Mouse (Mus musculus): Measurements from ENCODE around the gene Hcn1. TPM values are rescaled to one million over a fixed set of nuclear protein-coding genes. Genes with fewer than 3 reads are reported as not detected.
"Not testable (repeated sequence)": the region's sequence is repeated elsewhere in the genome, so short reads cannot be mapped to it uniquely, and the experiment has no call there.

The Hcn1 gene
- polyA plus RNA-seq, 1 experiment = 0.37 TPM

DNA sequence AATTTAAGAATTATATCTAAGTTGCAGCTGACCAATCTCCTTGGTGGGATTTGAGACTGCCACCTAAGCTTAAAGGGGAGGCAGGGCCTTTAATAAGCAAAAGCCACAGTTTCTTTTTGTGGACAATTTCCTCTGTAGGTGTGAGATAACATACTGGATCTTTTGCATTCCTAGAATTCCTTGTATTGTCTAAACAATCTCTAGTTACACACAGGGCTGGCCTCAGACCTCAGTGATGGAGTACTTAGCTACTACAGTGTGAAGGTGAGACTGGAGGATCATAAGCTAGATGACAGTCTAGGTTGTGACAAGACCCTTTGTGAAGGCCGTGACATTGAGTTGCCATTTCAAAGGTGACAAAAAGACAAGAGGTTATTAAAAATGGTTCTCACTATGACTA is 419.1 kb downstream of the Hcn1 start:
- Histone ChIP-seq H3K27ac (ENCODE audit: control insufficient read depth, insufficient read depth, low read depth, low read length) (no peak overlapping the region), H3K36me3 (ENCODE audit: control insufficient read depth, insufficient read depth, low read length) (no peaks in the 10 kb centered on the region), H3K27me3 (ENCODE audit: control insufficient read depth, insufficient read depth, low read length) (no peaks in the 10 kb centered on the region), H3K4me1 (ENCODE audit: control insufficient read depth, insufficient read depth, low read length) (no peaks in the 10 kb centered on the region), H3K4me3 (ENCODE audit: control insufficient read depth, low read depth, low read length) (no peak overlapping the region)
- TF ChIP-seq CTCF (IDR thresholded peaks at IDR 0.05; ENCODE audit: control insufficient read depth, insufficient read depth, insufficient replicate concordance, low read depth, low read length) (no peak), POLR2A (IDR thresholded peaks at IDR 0.05; ENCODE audit: control insufficient read depth, low read depth, low read length) (no peak)

DNA sequence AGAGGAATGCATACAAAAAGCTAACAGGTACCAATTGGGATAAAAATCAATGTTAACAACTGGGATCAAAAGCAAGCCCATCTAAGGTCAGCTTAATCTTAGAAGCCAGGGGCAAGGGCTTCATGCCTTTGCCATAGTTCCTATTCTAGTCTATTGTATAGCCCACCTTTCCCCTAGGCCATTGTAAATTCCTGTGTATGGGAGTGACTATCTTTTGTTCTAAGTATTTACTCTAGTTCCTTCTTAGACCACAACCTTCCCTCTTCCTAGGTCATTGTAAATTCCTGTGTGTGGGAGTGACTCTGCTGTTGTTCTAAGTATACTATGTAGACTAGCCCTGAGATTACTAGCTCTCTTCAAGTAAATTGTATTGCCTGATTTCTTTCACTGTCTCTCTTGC is 420.8 kb downstream of the Hcn1 start:
- not testable (repeated sequence) for H3K27ac ChIP-seq (ENCODE audit: control insufficient read depth, insufficient read depth, low read depth, low read length); H3K36me3 ChIP-seq (ENCODE audit: control insufficient read depth, insufficient read depth, low read length); H3K4me3 ChIP-seq (ENCODE audit: control insufficient read depth, low read depth, low read length); H3K4me1 ChIP-seq (ENCODE audit: control insufficient read depth, insufficient read depth, low read length); H3K27me3 ChIP-seq (ENCODE audit: control insufficient read depth, insufficient read depth, low read length)

DNA sequence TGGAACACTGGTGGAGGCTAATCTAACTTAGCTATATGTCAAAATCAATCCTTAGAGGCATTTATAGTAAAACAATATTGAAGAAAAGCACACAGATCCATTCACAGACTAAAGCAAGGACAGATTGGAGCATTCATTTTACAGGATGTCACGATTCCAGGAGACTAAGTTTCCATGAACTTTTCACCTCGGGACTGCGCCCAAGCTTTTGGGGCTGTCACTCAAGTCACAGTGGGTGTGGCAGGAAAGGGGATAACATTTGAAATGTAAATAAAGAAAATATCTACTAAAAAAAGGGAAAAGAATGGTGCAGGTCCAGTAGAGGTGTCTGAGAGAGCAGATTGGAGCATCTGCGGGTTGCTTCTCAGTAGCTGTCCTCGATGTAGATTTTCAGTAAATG is 421.3 kb downstream of the Hcn1 start:
- no peaks in the 10 kb centered on the region for H3K4me1 ChIP-seq (ENCODE audit: control insufficient read depth, insufficient read depth, low read length)
- no peaks in the 10 kb centered on the region for H3K27me3 ChIP-seq (ENCODE audit: control insufficient read depth, insufficient read depth, low read length)
- TF ChIP-seq CTCF (IDR thresholded peaks at IDR 0.05; ENCODE audit: control insufficient read depth, insufficient read depth, insufficient replicate concordance, low read depth, low read length) = no peak
- no peak for TF ChIP-seq POLR2A (IDR thresholded peaks at IDR 0.05; ENCODE audit: control insufficient read depth, low read depth, low read length)
- no peak overlapping the region for H3K27ac ChIP-seq (ENCODE audit: control insufficient read depth, insufficient read depth, low read depth, low read length)
- H3K4me3 ChIP-seq (ENCODE audit: control insufficient read depth, low read depth, low read length) = no peak overlapping the region
- H3K36me3 ChIP-seq (ENCODE audit: control insufficient read depth, insufficient read depth, low read length) = no peaks in the 10 kb centered on the region

DNA sequence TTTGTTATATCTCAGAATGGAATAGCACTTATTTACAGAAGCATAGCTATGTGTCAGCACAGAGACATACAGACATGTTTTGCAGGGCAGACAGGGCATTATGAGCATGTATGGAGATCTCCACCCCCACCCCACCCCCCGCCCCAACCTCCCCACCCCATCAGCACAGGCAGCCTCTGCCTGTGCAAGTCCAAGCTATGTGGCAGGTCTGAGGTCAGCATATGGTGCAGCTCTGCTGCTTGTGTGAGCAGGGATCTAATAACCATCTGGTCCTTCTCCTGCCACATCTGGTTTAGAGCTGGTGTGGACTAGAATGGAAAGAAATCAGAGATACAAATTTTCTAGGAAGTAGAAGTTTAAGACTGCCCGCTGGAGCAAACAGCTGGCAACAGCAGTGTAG is 424.4 kb downstream of the Hcn1 start:
- H3K27me3 ChIP-seq (ENCODE audit: control insufficient read depth, insufficient read depth, low read length) = no peaks in the 10 kb centered on the region
- H3K4me1 ChIP-seq (ENCODE audit: control insufficient read depth, insufficient read depth, low read length) = no peaks in the 10 kb centered on the region
- H3K27ac ChIP-seq (ENCODE audit: control insufficient read depth, insufficient read depth, low read depth, low read length) = no peak overlapping the region
- H3K36me3 ChIP-seq (ENCODE audit: control insufficient read depth, insufficient read depth, low read length) = no peaks in the 10 kb centered on the region
- no peak for TF ChIP-seq POLR2A (IDR thresholded peaks at IDR 0.05; ENCODE audit: control insufficient read depth, low read depth, low read length)
- TF ChIP-seq CTCF (IDR thresholded peaks at IDR 0.05; ENCODE audit: control insufficient read depth, insufficient read depth, insufficient replicate concordance, low read depth, low read length) = no peak
- no peak overlapping the region for H3K4me3 ChIP-seq (ENCODE audit: control insufficient read depth, low read depth, low read length)

DNA sequence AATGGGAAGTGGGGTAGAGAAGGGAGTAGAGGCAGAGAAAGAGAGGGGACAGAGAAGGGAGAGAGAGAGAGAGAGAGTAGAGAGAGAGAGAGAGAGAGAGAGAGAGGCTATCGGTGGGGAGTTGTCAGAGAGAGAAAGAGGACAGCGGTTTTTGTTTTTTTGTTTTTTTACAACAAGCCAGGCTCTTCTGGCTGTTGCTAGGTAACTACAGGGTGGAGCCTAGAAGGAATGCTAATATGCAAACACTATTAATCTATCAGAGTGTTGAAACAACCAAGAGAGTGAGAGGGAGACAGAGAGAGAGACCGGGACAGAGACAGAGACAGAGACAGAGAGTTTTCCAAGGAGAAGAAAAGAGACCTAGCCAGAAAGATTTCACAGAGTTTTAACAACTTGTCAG is 425.7 kb downstream of the Hcn1 start:
- no peak overlapping the region for H3K4me3 ChIP-seq (ENCODE audit: control insufficient read depth, low read depth, low read length)
- TF ChIP-seq POLR2A (IDR thresholded peaks at IDR 0.05; ENCODE audit: control insufficient read depth, low read depth, low read length) = no peak
- TF ChIP-seq CTCF (IDR thresholded peaks at IDR 0.05; ENCODE audit: control insufficient read depth, insufficient read depth, insufficient replicate concordance, low read depth, low read length) = no peak
- no peak overlapping the region for H3K27ac ChIP-seq (ENCODE audit: control insufficient read depth, insufficient read depth, low read depth, low read length)
- H3K27me3 ChIP-seq (ENCODE audit: control insufficient read depth, insufficient read depth, low read length) = no peaks in the 10 kb centered on the region
- no peaks in the 10 kb centered on the region for H3K36me3 ChIP-seq (ENCODE audit: control insufficient read depth, insufficient read depth, low read length)
- no peaks in the 10 kb centered on the region for H3K4me1 ChIP-seq (ENCODE audit: control insufficient read depth, insufficient read depth, low read length)

DNA sequence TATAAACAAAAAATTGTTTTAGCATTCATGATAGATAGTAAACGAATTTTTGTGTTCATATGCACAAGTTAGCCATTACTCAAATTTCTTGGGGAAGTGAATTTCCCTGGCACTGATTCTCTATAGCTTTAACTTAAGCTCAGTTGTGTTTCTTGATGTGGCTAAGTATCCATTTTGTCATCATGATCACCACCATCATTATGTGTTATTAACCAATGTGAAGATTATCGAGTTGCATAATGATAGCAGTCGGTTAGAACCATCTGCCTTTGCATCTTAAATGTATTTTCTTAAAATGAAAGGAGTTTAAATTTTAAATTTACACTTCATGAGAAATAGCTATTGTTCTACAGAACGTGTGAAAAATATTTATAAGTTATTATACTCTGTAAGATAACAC is 426.5 kb downstream of the Hcn1 start:
- H3K27me3 ChIP-seq (ENCODE audit: control insufficient read depth, insufficient read depth, low read length) = no peaks in the 10 kb centered on the region
- no peaks in the 10 kb centered on the region for H3K4me1 ChIP-seq (ENCODE audit: control insufficient read depth, insufficient read depth, low read length)
- H3K4me3 ChIP-seq (ENCODE audit: control insufficient read depth, low read depth, low read length) = no peak overlapping the region
- no peak overlapping the region for H3K27ac ChIP-seq (ENCODE audit: control insufficient read depth, insufficient read depth, low read depth, low read length)
- no peak for TF ChIP-seq CTCF (IDR thresholded peaks at IDR 0.05; ENCODE audit: control insufficient read depth, insufficient read depth, insufficient replicate concordance, low read depth, low read length)
- no peak for TF ChIP-seq POLR2A (IDR thresholded peaks at IDR 0.05; ENCODE audit: control insufficient read depth, low read depth, low read length)
- H3K36me3 ChIP-seq (ENCODE audit: control insufficient read depth, insufficient read depth, low read length) = no peaks in the 10 kb centered on the region

DNA sequence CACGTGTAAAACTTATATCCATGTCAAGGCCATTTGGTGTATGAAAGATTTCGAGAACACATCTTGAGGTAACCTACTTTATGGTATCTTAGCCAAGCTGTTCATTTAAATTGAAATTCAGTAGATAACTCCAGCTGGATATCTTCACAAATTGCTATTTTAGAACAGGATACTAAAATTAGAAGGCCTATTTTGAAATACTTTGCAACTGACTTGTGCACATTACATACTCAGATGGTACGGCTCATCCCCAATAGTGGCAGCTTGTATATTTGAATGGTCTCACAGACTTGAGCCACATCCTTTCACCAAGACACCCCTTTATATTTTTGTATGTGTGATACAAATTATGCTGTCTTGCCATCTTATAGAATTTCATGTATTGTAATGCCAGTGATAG is 427.5 kb downstream of the Hcn1 start:
- Histone ChIP-seq H3K4me3 (ENCODE audit: control insufficient read depth, low read depth, low read length) (no peak overlapping the region), H3K27me3 (ENCODE audit: control insufficient read depth, insufficient read depth, low read length) (no peaks in the 10 kb centered on the region), H3K4me1 (ENCODE audit: control insufficient read depth, insufficient read depth, low read length) (no peaks in the 10 kb centered on the region), H3K36me3 (ENCODE audit: control insufficient read depth, insufficient read depth, low read length) (no peaks in the 10 kb centered on the region), H3K27ac (ENCODE audit: control insufficient read depth, insufficient read depth, low read depth, low read length) (no peak overlapping the region)
- no peak for TF ChIP-seq CTCF (IDR thresholded peaks at IDR 0.05; ENCODE audit: control insufficient read depth, insufficient read depth, insufficient replicate concordance, low read depth, low read length)
- no peak for TF ChIP-seq POLR2A (IDR thresholded peaks at IDR 0.05; ENCODE audit: control insufficient read depth, low read depth, low read length)

DNA sequence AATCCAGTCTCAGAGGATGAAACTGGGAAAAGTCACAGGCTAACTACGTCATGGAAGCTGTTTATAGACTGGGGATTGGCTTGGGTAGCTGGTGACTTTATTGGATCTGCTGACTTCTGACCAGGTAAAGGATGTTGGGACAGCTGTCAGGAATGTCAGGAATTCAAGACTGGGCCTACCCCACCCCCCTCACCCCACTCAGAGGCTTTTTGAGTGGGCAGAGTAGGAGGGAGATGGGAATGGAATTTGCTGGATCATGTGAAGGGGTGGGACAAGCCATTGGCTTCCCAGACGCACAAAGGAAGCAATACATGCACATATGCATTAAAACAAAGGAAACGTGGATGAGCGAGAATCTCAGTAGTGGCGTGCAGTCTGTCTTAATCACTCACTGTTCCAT is 433.5 kb downstream of the Hcn1 start:
- H3K4me3 ChIP-seq (ENCODE audit: control insufficient read depth, low read depth, low read length) = no peak overlapping the region
- no peak overlapping the region for H3K27ac ChIP-seq (ENCODE audit: control insufficient read depth, insufficient read depth, low read depth, low read length)
- H3K27me3 ChIP-seq (ENCODE audit: control insufficient read depth, insufficient read depth, low read length) = no peaks in the 10 kb centered on the region
- H3K36me3 ChIP-seq (ENCODE audit: control insufficient read depth, insufficient read depth, low read length) = no peaks in the 10 kb centered on the region
- no peak for TF ChIP-seq CTCF (IDR thresholded peaks at IDR 0.05; ENCODE audit: control insufficient read depth, insufficient read depth, insufficient replicate concordance, low read depth, low read length)
- TF ChIP-seq POLR2A (IDR thresholded peaks at IDR 0.05; ENCODE audit: control insufficient read depth, low read depth, low read length) = no peak
- H3K4me1 ChIP-seq (ENCODE audit: control insufficient read depth, insufficient read depth, low read length) = no peaks in the 10 kb centered on the region
